Mouse (Mus musculus) ovary, postnatal 10 days (tissue): ENCODE data around the gene Isyna1.
A peak's percentile ranks its signal among the peaks of the same experiment; 100 is the strongest.

Experiments
- DNase-seq: peaks from one replicate; pipeline ENCODE4 v3.0.0; 2022; ENCODE audit warnings: low spot score

Gene Isyna1

DNA sequence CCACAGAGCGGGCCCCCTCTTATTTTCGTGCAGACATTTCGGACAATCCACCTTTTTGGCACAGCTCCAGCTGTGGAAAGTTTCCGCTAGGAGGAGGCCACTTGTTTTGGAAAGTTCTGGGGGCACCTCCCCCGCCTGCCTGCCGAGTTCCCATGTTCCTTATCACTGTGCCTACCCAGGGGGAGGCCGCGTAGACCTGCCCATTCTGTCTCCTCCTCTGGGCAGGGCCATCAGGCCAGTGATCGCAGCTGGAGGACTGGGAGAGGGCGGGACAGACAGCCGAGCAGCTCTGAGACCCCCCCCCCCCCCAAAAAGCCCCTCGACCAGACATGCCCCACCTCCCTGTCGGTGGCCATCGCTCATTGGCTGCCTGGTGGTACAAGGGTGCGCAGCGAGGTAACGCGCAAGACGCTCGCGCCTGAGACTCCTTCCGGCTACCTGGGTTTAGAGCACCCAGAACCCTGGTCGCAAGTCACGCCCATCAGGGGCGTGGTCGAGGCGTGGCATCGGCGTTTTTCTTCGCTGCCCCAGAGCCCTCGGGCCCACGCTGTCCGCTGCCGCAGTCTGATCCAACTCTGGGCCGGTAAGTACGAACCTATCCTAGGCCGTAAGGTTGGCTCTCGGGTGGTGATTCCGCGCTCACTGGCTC, at the start of gene Isyna1:
Isyna1 (plus strand) TSS at position 413 of the 649 bp plus-strand sequence.
- DNase-seq: peak; percentile 66

DNA sequence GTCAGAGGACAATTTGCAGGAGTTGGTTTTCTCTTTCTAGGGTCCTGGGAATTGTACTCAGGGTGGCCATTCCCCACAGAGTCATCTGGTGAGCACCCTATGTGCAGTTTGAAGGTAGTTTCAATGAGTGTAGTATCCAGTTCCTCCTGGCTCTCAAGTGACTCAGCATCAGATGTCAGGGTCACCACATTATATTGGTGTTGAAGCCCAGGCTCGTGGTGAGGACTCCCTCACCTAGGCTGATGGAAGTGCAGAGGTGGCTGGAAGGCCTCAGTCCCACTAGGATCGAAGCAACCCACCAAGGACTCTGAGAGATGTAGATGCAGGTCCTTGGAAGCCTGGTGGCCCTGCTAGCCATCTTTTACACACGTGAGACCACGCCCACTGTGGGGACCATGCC, 47.8 kb upstream of the Isyna1 start:
- DNase-seq: no peak

DNA sequence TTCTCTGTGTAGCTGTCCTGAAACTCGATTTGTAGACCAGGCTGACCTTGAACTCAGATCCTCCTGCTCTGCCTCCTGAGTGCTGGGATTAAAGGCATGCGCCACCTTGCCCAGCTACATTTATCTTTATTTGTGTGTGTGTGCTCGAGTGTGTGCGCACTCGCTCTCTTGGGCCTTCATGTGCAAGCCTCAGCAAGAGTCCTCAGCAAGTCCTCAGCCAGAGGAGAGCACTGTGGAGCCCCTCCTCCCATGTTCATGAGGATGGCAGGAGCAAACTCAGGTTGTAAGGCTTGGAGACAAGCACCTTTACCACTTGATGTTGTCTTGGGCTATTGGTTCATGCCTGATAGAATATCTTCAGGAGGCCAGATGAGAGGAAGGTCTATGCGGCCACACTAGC, 46.4 kb upstream of the Isyna1 start:
- no peak for DNase-seq

DNA sequence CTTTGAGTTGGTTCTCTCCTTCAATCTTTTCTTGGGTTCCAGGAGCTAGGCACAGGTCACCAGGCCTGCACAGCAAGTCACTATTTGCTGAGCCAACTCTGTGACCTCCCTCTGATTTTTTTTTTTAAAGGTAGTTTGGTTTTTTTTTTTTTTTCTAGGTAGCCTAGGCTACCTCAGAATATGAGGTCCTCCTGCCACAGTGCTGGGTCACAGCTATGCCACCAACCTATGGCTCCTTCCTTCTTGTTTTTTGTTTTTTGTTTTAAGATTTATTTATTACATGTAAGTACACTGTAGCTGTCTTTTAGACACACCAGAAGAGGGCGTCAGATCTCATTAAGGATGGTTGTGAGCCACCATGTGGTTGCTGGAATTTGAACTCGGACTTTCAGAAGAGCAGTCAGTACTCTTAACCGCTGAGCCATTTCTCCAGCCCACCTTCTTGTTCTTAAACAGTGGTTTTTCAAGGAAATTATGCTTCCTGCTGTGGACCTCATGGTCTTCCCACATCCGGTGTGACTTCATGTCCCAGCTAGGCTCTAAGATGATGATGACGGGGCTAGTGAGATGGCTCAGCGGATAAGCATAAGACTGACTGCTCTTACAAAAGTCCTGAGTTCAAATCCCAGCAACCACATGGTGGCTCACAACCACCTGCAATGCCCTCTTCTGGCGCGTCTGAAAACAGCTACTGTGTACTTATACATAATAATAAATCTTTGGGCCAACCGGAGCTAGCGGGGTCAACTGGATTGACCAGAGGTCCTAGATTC, 44.6 kb upstream of the Isyna1 start:
- DNase-seq: no peak

DNA sequence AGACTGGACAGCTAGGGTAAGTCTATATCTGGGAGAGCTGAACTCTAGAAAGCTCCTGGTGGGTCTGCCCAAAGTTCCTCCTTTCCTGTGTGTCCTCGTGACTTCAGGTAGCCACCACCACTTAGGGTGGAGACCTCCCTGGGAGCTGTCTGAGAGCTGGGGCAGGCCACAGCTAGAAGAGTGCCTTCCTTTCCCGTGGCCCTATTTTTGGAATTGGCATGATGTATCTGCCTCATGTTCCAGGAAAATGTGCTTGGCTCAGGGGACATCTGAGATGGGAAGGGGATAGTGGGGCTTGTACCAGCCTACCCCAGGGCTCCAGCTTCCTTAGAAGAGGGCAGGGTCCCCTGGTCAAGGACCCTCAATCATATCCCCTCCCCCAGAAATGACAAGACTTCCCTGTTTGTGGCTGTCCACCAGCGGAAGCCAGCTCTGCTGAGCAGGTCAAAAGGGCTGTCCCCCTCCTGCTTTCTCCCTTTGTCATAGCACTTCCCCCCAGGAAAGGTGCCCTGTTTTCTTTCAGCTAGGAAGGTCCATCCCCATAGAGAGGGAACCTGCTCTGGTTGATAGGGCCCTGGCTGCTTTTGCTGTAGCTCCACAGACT, 42.5 kb upstream of the Isyna1 start:
- DNase-seq: no peak

DNA sequence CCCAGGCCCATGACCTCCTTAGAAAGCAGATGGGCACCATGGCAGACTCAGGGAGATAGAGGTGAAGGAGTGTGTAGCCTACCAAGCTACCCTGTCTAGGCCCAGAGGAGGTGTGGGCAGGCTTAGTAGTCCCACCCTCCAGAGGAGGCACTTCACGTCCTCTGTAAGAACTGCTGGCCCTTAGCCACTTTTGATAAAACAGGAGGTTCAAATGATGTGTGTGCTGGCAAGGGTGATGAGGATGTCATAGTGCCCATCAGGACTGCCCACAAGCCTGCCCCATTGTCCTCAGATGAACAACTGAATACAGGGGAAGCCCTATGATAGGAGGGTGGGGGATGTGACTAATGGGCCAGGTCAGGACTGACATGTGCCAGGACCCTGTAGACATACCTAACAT, 41.3 kb upstream of the Isyna1 start:
- no peak for DNase-seq

DNA sequence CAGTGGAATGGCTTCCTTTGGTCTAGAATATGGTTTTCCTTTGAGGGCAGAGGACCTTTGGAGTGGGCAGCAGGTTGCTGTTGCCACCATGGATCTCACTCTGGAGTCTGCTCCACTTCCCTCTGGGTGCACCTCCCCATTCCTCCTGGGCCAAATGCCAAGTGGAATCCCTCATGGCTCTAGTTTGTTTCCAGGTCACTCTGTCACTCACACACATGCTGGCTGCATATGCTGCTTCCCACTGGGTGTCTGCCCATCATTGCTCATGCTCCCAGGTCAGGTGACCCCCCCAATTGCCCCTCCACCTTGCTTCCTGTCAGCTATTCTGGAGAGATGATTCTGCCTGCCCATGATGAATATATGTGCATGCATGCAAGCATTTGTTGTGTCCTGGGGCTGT, 40.4 kb upstream of the Isyna1 start:
- no peak for DNase-seq

DNA sequence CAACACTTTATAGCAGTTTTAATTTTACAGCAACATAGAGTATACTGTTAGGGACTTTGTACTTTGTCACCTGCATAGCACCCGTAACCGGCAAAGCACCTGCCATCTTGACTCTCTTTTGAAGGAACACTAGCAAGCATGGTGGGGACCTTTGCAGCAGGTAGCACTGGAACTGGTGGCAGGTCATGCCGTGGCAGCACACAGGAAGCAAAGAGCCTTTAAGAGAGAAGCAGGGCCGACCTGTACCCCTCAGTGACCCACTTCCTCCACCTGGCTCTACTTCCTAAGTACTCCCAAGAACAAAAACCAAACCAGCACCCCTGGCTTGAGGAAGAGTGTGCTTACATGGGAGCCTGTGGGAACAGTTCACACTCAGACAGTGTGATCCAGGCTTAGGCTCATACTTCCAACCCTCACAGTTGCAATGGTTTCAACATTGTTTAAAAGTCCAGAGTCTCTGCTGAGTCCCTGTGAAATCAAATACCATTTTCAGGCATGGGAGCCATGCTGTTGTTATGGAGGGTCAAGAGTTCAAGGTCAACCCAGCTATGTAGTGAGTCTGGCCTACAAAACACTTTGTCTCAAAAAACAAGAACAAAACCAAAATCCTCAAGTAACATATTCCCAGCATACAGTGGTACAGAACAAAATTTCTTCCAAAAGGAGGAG, 39.0 kb upstream of the Isyna1 start:
- DNase-seq: no peak

DNA sequence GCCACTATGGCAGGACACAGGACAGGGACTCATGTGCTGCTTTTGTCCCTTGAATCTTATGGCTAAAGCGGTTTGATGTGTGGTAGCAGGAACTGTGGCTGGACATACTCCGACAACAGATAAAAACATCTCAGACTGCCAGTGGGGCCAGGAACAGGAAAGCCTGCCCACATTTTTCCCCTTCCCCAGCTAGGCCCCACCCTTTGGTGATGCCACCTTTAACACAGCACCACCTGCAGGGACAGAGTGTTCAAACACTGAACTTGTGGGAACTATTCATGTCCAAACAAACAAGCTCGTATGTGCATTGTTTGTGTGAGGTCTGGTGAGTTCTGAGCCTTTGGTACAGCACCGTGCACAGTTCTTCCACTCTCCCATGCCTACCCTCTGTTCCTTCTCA, 35.8 kb upstream of the Isyna1 start:
- no peak for DNase-seq

DNA sequence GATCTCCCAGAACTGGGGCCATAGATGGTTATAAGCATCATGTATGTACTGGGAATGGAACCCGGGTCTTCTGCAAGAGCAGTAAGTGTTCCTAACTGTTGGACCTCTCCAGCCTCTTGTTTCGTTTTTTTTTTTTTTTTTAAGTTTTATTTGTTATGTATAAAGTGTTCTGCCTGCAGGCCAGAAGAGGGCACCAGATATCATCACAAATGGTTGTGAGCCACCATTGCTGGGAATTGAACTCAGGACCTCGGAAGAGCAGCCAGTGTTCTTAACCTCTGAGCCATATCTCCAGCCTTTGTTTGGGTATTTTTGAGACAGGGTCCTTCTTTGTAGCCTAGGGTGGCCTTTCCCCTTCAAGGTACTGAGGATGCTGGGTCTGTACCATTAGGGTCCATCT, 35.2 kb upstream of the Isyna1 start:
- no peak for DNase-seq

DNA sequence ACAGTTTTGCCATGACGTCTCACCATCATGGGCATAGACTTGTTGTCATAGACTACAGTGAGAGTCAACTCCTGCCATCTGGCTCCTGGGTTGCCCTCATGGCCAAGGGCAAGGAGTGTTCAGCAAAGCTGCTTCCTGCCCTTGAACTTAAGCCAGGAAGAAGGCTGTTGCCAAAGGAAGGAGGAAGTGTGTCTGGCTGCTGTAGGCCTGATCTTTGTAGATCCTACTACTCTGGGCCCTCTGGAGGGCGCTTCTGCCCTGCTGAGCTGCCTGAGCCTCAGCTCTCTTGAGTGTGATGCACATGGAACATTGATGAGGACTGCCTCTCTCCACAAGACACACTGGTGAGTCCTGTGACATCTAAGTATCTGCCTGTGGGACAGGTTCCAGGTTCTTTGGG, 34.1 kb upstream of the Isyna1 start:
- no peak for DNase-seq

DNA sequence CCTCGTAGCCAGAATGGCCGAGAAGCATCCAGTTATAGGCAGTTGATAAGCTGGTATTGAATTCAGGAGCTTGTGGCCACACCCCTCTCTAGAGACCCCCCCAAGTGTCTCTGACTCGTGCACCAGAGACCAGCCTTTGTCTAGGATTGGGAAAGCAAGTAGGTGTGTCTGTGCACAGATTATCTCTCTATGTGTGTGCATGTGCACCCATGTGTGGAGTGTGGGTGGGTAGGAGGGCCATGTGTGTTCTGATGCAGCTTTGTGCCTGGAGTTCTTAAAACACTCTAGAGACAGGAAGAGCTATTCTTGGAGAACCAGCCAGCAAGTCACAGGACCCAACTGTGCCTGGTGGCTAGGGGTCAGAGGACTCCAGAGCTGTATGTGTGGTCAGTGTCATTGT, 33.6 kb upstream of the Isyna1 start:
- no peak for DNase-seq

DNA sequence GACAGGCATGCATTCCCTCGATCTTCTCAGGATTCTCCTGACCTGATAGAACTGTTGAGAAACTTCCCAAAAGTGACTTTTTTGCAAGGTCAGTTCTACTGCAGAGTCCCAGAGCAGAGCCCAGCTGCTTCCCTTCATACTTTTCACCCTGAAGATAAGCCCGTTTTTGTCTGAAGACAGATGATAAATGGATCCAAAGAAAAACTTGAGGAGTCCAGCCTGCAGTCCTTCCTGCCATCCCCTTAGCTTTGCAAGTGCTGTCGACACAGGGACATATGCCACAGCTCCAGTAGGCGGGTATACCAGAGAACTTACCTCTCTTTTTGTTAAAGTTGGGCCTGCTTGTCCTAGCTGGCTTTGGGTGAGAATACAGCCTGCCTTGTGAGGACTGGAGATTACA, 32.8 kb upstream of the Isyna1 start:
- no peak for DNase-seq

DNA sequence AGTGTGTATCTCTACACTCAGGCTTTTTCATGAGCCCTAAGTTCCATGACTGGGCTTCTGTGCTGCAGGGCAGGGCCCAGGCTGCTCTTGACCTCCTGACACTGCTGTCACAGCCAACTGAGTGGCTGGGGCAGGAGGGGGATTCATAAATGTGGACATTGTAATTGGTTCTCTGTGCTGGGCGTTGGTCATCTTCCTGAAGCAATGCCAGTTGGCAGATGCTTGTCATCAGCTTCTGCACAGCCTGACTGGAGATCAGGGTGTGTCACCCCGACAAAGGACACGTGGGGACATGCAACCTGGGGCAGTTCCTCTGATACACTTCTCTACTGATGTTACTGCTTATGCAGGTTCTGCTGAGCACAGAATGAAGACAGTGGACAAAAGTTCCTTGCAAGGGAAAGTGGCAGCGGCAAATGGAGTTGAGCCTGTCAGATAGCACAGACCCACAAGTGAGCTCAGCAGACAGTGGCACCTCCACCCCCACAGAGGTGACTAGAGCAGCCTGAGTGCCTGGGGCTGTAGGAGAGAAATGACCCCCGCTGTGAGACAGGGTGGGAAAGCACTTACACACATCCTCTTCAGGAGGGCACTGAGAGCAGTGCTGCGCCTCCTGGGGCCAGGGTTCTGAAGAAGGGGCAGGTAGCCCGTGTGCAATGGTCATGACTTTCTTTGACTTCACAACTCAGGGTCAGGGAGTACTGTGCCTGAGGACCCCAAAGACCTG, 32.2 kb upstream of the Isyna1 start:
- DNase-seq: no peak

DNA sequence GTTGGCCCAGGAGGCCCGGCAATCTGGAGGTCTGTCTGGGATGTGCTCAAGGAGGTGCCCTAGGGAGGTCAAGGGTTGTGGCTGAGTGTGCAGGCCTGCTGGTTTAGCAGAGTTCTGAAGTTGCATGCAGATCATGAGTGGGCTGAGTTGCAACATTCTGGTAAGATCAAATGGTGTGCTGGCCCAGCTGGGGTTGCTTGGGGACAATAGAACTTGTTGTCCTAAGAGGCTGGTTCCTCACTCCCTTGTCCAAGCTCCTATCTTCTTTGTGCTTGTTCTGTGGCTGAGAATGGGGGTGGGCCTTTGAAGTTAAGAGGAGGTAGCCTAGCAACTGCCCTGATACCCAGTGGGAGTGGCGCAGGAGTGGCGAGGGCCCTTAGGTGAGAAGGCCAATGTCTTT, 31.4 kb upstream of the Isyna1 start:
- DNase-seq: no peak

DNA sequence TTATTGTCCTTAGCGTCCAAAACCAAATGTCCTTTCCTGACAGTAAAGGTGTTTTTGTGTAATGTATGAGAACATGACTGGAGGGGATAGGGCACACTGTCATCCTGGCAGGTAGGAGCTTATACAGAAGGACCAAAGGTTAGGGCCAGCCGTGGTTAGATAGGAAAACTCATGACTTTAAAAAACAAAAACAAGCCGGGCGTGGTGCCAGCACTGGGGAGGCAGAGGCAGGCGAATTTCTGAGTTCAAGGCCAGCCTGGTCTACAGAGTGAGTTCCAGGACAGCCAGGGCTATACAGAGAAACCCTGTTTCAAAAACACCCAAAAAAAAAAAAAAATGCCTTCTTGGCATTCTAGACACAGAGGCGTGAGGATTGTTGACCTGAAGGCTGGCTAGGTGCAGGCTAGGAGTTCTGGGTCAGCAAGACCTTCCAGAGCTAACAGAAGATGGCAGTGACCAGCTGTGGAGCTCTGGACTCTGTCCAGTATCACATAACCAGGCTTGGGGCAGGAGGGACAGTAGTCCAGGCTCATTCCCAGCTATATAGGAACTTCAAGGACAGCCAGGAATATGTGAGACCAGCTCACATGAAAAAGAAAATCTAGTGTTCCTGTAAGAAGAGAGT, 30.3 kb upstream of the Isyna1 start:
- no peak for DNase-seq

DNA sequence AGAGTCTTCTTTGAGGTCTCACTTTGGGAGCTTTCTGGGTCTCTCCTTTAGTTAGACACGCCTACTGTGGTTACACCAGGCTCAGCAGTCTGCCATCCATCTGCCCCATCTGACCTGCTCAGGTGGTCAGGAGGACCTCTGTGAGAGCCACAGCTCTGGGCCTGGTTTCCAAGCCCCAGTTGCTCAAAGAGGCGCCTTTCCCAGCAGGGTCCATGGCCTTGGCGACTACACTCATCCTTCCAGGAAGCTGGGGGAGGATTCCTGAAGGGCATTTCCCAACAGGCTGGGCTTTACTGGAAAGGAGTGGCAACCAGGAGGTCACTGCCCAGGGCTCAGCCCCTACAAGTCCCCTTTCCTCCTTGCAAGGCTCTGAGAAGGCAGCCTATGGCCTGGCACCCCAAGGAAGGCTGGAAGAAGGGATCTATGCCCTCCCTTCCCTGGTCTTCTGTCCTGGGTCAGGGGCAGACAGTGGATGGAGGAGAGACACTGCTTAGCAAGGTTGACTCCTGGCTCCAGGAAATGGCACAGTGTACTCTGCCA, 29.4 kb upstream of the Isyna1 start:
- DNase-seq: no peak

DNA sequence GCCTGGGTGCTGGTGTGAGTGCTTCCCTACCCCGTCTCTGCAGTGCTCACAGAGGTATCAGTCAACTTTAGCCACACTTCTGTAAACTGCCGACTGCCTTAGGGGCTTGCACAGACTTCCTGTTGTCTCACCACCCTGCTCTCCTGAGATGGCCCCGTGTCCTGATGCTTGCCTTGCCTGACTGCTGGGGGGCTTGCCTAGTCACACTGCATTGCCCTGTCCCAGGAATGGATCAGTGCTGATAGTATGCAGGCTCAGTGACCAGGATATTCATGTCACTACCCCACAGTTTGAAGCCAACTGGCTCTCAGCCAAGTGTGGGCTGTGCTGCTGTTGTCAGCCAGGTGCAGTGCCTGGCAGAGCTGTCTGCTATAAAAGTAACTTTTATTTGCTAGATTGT, 28.6 kb upstream of the Isyna1 start:
- no peak for DNase-seq

DNA sequence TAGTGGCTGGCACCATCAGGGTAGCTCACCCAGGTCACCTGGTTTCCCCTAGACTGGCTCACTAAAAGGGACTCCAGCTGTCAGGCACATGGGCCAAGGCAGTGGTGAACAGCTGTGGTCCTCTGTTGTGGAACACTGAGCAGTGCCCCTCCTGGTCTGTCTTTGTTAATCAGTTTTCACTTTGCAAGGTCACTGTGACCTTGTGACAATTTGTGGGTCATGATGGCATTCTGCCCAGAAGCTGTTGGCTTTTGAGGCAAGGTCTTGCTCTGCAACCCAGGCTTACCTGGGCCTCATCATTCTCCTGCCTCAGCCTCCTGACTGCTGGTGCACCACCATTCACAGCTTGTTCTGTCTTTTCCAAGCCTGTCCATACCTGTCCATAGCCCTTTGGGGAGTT, 23.8 kb upstream of the Isyna1 start:
- DNase-seq: no peak

DNA sequence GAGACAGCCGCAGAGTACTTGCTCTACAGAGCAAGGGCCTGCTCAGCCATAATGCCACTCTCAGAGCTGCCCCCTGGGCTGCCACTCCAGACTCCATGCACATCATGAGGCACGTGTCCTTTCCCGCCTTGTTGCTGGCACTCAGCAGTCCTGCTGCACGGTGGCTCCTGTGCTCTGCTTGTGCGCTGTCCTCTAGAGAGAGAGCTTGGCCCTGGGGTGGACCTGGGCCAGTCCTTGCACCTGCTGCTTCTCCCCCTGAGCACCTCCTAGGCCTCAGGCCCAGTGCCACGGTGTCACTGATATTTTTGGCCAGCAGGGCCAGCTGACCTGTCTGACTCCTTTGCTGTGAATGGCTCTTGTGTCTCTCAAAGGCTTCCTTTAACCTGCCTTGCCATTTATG, 23.2 kb upstream of the Isyna1 start:
- DNase-seq: no peak

DNA sequence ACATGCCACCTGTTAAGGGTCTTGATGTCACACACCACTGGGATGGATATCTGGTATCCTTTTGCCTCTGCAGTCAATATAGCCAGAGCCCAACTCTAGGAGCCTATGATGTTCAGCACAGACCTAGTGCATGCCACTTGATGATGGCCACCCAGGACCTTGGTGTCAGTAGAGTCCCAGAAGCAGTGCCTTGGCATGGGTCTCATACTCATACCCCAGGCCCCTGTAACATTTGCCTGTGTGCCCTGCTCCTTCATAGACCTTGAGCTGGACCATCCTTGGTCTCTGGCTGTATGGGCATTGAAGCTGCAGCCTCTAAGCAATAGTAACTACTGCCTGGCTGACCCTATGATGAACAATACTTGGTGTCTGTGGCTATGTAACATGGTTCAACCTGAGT, 19.9 kb upstream of the Isyna1 start:
- no peak for DNase-seq

DNA sequence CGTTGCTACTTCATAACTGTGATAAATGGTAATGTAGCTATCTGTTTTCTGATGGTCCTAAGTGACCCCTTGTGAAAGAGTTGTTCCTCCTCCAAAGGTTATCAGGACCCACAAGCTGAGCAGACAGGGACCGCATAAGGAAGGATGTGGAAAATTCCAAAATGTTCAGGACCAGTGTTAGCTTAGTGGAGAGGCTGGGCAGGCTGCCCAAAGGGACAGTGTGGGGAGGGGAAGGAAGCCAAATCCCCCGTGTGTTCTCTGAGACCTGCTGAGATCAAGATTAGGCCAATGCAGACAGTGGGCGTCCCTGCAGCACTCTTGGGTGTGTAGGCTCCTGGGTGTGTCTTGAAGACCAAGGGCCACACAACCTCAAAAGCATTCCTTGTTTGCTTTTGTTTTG, 19.3 kb upstream of the Isyna1 start:
- no peak for DNase-seq
